In genomic region chr4:124770624-124771023, GRCm38 (mm10) we compare ENCODE assay signal across 13 mouse cellular contexts. TPM values are rescaled to one million over a fixed set of nuclear protein-coding genes. Genes with fewer than 3 reads are reported as not detected.
DNase-seq lines count a peak whose midpoint lies in the region; ATAC-seq and TF ChIP-seq lines count a peak whose summit lies in the region.
"Had no signal": no experiment of that assay in that cellular context is flagged by ENCODE, and none has a peak within 500 bp of the region (broad histone marks: within the 10 kb centered on the region; RNA-seq: fewer than 3 reads in every experiment).

No protein-coding gene starts in this region.

- no peak; the same call in 1 of the 2 replicates for ATAC-seq in forebrain, postnatal 0 days
- ATAC-seq in inflammation-experienced regulatory T-cells, adult 6 months: peak; percentile 42
- ATAC-seq in hindbrain, embryonic 13.5 days (ENCODE audit: low FRiP score): no peak

- H3K4me3 ChIP-seq in forebrain, postnatal 0 days (ENCODE audit: low read depth, low read length): no peak overlapping the region
- H3K4me3 ChIP-seq in forebrain, embryonic 10.5 days: no peak overlapping the region
- no peak overlapping the region for H3K4me3 ChIP-seq in hindbrain, embryonic 13.5 days
- H3K4me3 ChIP-seq: erythroblast, embryonic 14.5 days; limb, embryonic 13.5 days had no signal

- H3K4me2 ChIP-seq in forebrain, postnatal 0 days (ENCODE audit: low read depth): no peak overlapping the region
- no peak overlapping the region for H3K4me2 ChIP-seq in hindbrain, embryonic 13.5 days
- H3K4me2 ChIP-seq: limb, embryonic 13.5 days had no signal

- WGBS in forebrain, postnatal 0 days: 71% methylated on average over 5 of the region's 5 CpGs
- 84% methylated on average over 5 of the region's 5 CpGs for WGBS in forebrain, embryonic 10.5 days
- WGBS in hindbrain, embryonic 13.5 days: 83% methylated on average over 5 of the region's 5 CpGs

- H3K36me3 ChIP-seq in forebrain, postnatal 0 days (ENCODE audit: insufficient read depth): no peaks in the 10 kb centered on the region
- H3K36me3 ChIP-seq in forebrain, embryonic 10.5 days (replicated peaks): no peaks in the 10 kb centered on the region
- no peaks in the 10 kb centered on the region; the same call in 1 of the 2 replicates for H3K36me3 ChIP-seq in hindbrain, embryonic 13.5 days
- H3K36me3 ChIP-seq: limb, embryonic 13.5 days had no signal

- H3K4me1 ChIP-seq in forebrain, postnatal 0 days (ENCODE audit: insufficient read depth): no peaks in the 10 kb centered on the region
- H3K4me1 ChIP-seq in forebrain, embryonic 10.5 days: no peaks in the 10 kb centered on the region
- no peaks in the 10 kb centered on the region for H3K4me1 ChIP-seq in hindbrain, embryonic 13.5 days (replicated peaks)
- H3K4me1 ChIP-seq: limb, embryonic 13.5 days had no signal

- no peaks in the 10 kb centered on the region for H3K9me3 ChIP-seq in forebrain, postnatal 0 days (ENCODE audit: low read length)
- no peaks in the 10 kb centered on the region for H3K9me3 ChIP-seq in forebrain, embryonic 10.5 days
- H3K9me3 ChIP-seq in hindbrain, embryonic 13.5 days: no peaks in the 10 kb centered on the region
- H3K9me3 ChIP-seq: limb, embryonic 13.5 days had no signal

- no peak overlapping the region for H3K9ac ChIP-seq in forebrain, postnatal 0 days
- H3K9ac ChIP-seq in hindbrain, embryonic 13.5 days: no peak overlapping the region
- H3K9ac ChIP-seq: limb, embryonic 13.5 days had no signal

- H3K27me3 ChIP-seq in forebrain, postnatal 0 days (ENCODE audit: insufficient read depth, low read length): no peaks in the 10 kb centered on the region
- H3K27me3 ChIP-seq in forebrain, embryonic 10.5 days (ENCODE audit: poor library complexity, severe bottlenecking): no peaks in the 10 kb centered on the region
- H3K27me3 ChIP-seq in hindbrain, embryonic 13.5 days: no peaks in the 10 kb centered on the region
- H3K27me3 ChIP-seq: limb, embryonic 13.5 days had no signal

- H3K27ac ChIP-seq in forebrain, postnatal 0 days (ENCODE audit: low read depth, low read length): no peak overlapping the region
- no peak overlapping the region for H3K27ac ChIP-seq in forebrain, embryonic 10.5 days
- no peak overlapping the region for H3K27ac ChIP-seq in hindbrain, embryonic 13.5 days
- H3K27ac ChIP-seq: limb, embryonic 13.5 days had no signal

- DNase-seq in forebrain, postnatal 0 days: peak; percentile 30
- no peak for DNase-seq in forebrain, embryonic 10.5 days (ENCODE audit: extremely low spot score, low spot score)
- peak; percentile 52 for DNase-seq in right cerebral cortex, adult 18-20 months
- no peak for DNase-seq in right cerebral cortex, postnatal 14 days
- peak; percentile 32 to 43 for DNase-seq in right cerebral cortex, postnatal 36 days (ENCODE audit: low spot score in 2 of 2)
- DNase-seq in ovary, postnatal 10 days (ENCODE audit: low spot score): no peak
- DNase-seq: adrenal gland, postnatal 10 days; gastrocnemius, postnatal 14 days; kidney, adult 18-20 months had no signal

- TF ChIP-seq CTCF in forebrain, postnatal 0 days (IDR thresholded peaks at IDR 0.05; ENCODE audit: low read depth): peak; percentile 43

RNA-seq across cellular contexts. Expression of gene Inpp5b, which starts 29.0 kb away (rescaled TPM):
- 17.9 and 21.7 TPM in 2 replicates for total RNA-seq in forebrain, postnatal 0 days (2014; rRNA removed)
- 8.0 and 11.2 TPM in 2 replicates for polyA plus RNA-seq in forebrain, postnatal 0 days (2015; fragmentation: Nextera tagmentation; extraction: Ambion mirVana)
- 28.8 and 29.4 TPM in 2 replicates for polyA plus RNA-seq in forebrain, embryonic 10.5 days (2016; fragmentation: Nextera tagmentation; extraction: Ambion mirVana)
- 100 to 1,000 TPM in 2 of 3 experiments, 10 to 100 TPM in 1; 93.6 to 120 (median 110) TPM for polyA plus RNA-seq in inflammation-experienced regulatory T-cells, adult 6 months (2017; shearing (Covaris generic))
- 22.1 and 24.5 TPM in 2 replicates for polyA plus RNA-seq in hindbrain, embryonic 13.5 days (2015; fragmentation: Nextera tagmentation; extraction: Ambion mirVana)

RNA-seq across cellular contexts. Expression of gene Mtf1, which starts 31.3 kb away (rescaled TPM):
- total RNA-seq in forebrain, postnatal 0 days (2014; rRNA removed): 12.1 and 15.6 TPM in 2 replicates
- polyA plus RNA-seq in forebrain, postnatal 0 days (2015; fragmentation: Nextera tagmentation; extraction: Ambion mirVana): 24.4 and 30.7 TPM in 2 replicates
- polyA plus RNA-seq in forebrain, embryonic 10.5 days (2016; fragmentation: Nextera tagmentation; extraction: Ambion mirVana): 20.4 and 22.3 TPM in 2 replicates
- 10 to 100 TPM; 12.6 to 20.4 (median 16.9) TPM for polyA plus RNA-seq in inflammation-experienced regulatory T-cells, adult 6 months (2017; shearing (Covaris generic))
- 13.5 and 14.8 TPM in 2 replicates for polyA plus RNA-seq in hindbrain, embryonic 13.5 days (2015; fragmentation: Nextera tagmentation; extraction: Ambion mirVana)

RNA-seq across cellular contexts. Expression of gene Sf3a3, which starts 56.0 kb away (rescaled TPM):
- 46.3 and 54.4 TPM in 2 replicates for total RNA-seq in forebrain, postnatal 0 days (2014; rRNA removed)
- 68.3 and 84.1 TPM in 2 replicates for polyA plus RNA-seq in forebrain, postnatal 0 days (2015; fragmentation: Nextera tagmentation; extraction: Ambion mirVana)
- polyA plus RNA-seq in forebrain, embryonic 10.5 days (2016; fragmentation: Nextera tagmentation; extraction: Ambion mirVana): 260 and 269 TPM in 2 replicates
- polyA plus RNA-seq in inflammation-experienced regulatory T-cells, adult 6 months (2017; shearing (Covaris generic)): 100 to 1,000 TPM; 106 to 117 (median 115) TPM
- 112 and 119 TPM in 2 replicates for polyA plus RNA-seq in hindbrain, embryonic 13.5 days (2015; fragmentation: Nextera tagmentation; extraction: Ambion mirVana)

Comparison
In these comparisons a context has a peak if more than half of its experiments do, and no peak if none do; other contexts are left out.
1. DNase-seq: peak in forebrain, postnatal 0 days (single experiment), right cerebral cortex, adult 18-20 months (single experiment) and right cerebral cortex, postnatal 36 days (2 of 2); none in forebrain, embryonic 10.5 days (single experiment), right cerebral cortex, postnatal 14 days (single experiment) and ovary, postnatal 10 days (single experiment).